Mouse (Mus musculus): ENCODE measurements around the gene Pgc.

GRCm38 (mm10) chr17:47698156-47698555 lies 28.5 kb upstream of the Pgc start:
- TF ChIP-seq CTCF (IDR thresholded peaks at IDR 0.05; ENCODE audit: low read depth), result no peak
- TF ChIP-seq EP300 (IDR thresholded peaks at IDR 0.05; ENCODE audit: low read depth), result no peak

All from heart, postnatal 0 days (tissue).